In the genomic region with DNA sequence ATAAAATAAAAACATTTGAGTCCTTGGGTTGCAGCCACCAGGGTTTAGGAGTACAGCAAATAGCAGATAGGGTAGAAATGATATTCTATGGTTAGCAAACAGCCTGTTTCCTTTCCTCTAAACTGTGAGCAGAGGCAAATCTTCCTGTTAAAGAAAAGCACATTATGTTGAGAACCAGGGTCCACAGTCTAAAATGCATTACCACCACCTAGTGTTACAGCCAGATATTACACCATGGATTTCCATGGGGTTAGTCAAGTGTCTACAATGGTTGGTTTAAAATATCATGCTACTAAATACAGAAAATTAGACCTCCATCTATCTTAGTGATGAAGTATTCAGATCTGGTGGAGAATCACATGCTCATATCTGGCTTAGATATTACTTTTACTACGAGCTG, we compare ENCODE assay signal across 7 mouse cellular contexts. TPM values are rescaled to one million over a fixed set of nuclear protein-coding genes. Genes with fewer than 3 reads are reported as not detected.
DNase-seq lines count a peak whose midpoint lies in the region; ATAC-seq and TF ChIP-seq lines count a peak whose summit lies in the region.

No protein-coding gene starts in this region.

- no peak overlapping the region for H3K4me3 ChIP-seq in midbrain, embryonic 11.5 days (ENCODE audit: low read depth, low read length)
- H3K4me3 ChIP-seq in midbrain, embryonic 10.5 days: no peak overlapping the region
- H3K4me3 ChIP-seq in hindbrain, embryonic 14.5 days (replicated peaks; ENCODE audit: low read length): no peak overlapping the region
- H3K4me3 ChIP-seq in limb, embryonic 14.5 days (replicated peaks; ENCODE audit: low read length): no peak overlapping the region
- H3K4me3 ChIP-seq in neural tube, embryonic 15.5 days (replicated peaks): no peak overlapping the region

- ATAC-seq in midbrain, embryonic 11.5 days (ENCODE audit: low FRiP score): peak; percentile 72; the same call in 1 of the 2 replicates
- ATAC-seq in hindbrain, embryonic 14.5 days (ENCODE audit: low FRiP score): peak; percentile 74; the same call in 1 of the 2 replicates
- peak; percentile 78; the same call in 1 of the 2 replicates for ATAC-seq in limb, embryonic 14.5 days (ENCODE audit: low FRiP score, low read depth)
- ATAC-seq in neural tube, embryonic 15.5 days (ENCODE audit: low FRiP score): peak; percentile 88; the same call in 1 of the 2 replicates

- no peaks in the 10 kb centered on the region for H3K36me3 ChIP-seq in midbrain, embryonic 11.5 days (ENCODE audit: control insufficient read depth, insufficient read depth, low read length)
- H3K36me3 ChIP-seq in midbrain, embryonic 10.5 days: peaks cover 21% of the 10 kb centered on the region
- peaks cover 10% of the 10 kb centered on the region for H3K36me3 ChIP-seq in hindbrain, embryonic 14.5 days (replicated peaks; ENCODE audit: control insufficient read depth, insufficient read depth)
- peaks cover 11% of the 10 kb centered on the region; the same call in 1 of the 2 replicates for H3K36me3 ChIP-seq in limb, embryonic 14.5 days (ENCODE audit: control insufficient read depth, insufficient read depth, low read length)
- peaks cover 6% of the 10 kb centered on the region; the same call in 1 of the 2 replicates for H3K36me3 ChIP-seq in neural tube, embryonic 15.5 days

- H3K9ac ChIP-seq in midbrain, embryonic 11.5 days (ENCODE audit: low read length): no peak overlapping the region
- H3K9ac ChIP-seq in hindbrain, embryonic 14.5 days: no peak overlapping the region
- H3K9ac ChIP-seq in limb, embryonic 14.5 days (ENCODE audit: low read depth, low read length, severe bottlenecking): no peak overlapping the region
- H3K9ac ChIP-seq in neural tube, embryonic 15.5 days (replicated peaks): no peak overlapping the region

- peak; percentile 91 for DNase-seq in midbrain, embryonic 11.5 days (ENCODE audit: low spot score, missing footprints)
- DNase-seq in midbrain, embryonic 10.5 days (ENCODE audit: low spot score): no peak
- peak; percentile 90 for DNase-seq in NIH3T3 (ENCODE audit: low read depth)
- peak; percentile 82 for DNase-seq in embryo, embryonic 10.5 days (ENCODE audit: low spot score)
- DNase-seq in hindbrain, embryonic 14.5 days (ENCODE audit: low spot score): peak; percentile 83
- peak; percentile 72 for DNase-seq in limb, embryonic 14.5 days (ENCODE audit: low spot score)

- H3K4me1 ChIP-seq in midbrain, embryonic 11.5 days (ENCODE audit: control insufficient read depth, insufficient read depth, low read length): no peaks in the 10 kb centered on the region
- H3K4me1 ChIP-seq in midbrain, embryonic 10.5 days: no peaks in the 10 kb centered on the region
- H3K4me1 ChIP-seq in hindbrain, embryonic 14.5 days (replicated peaks; ENCODE audit: control insufficient read depth, insufficient read depth, low read length): no peaks in the 10 kb centered on the region
- no peaks in the 10 kb centered on the region for H3K4me1 ChIP-seq in limb, embryonic 14.5 days (ENCODE audit: control insufficient read depth, insufficient read depth, low read length)
- no peaks in the 10 kb centered on the region for H3K4me1 ChIP-seq in neural tube, embryonic 15.5 days

- H3K27me3 ChIP-seq in midbrain, embryonic 11.5 days (ENCODE audit: control insufficient read depth, insufficient read depth, low read length): no peaks in the 10 kb centered on the region
- no peaks in the 10 kb centered on the region for H3K27me3 ChIP-seq in midbrain, embryonic 10.5 days (ENCODE audit: low read depth, poor library complexity, severe bottlenecking)
- H3K27me3 ChIP-seq in hindbrain, embryonic 14.5 days (ENCODE audit: control insufficient read depth, insufficient read depth, low read length): no peaks in the 10 kb centered on the region
- no peaks in the 10 kb centered on the region for H3K27me3 ChIP-seq in limb, embryonic 14.5 days (ENCODE audit: control insufficient read depth, insufficient read depth, low read length)
- H3K27me3 ChIP-seq in neural tube, embryonic 15.5 days (replicated peaks): no peaks in the 10 kb centered on the region

- no peak for TF ChIP-seq POLR2A in limb, embryonic 14.5 days (IDR thresholded peaks at IDR 0.05; ENCODE audit: borderline replicate concordance, extremely low read depth, insufficient read depth, insufficient read length)

- H3K27ac ChIP-seq in midbrain, embryonic 11.5 days (ENCODE audit: low read depth, low read length): no peak overlapping the region
- no peak overlapping the region for H3K27ac ChIP-seq in midbrain, embryonic 10.5 days (replicated peaks)
- no peak overlapping the region for H3K27ac ChIP-seq in hindbrain, embryonic 14.5 days
- H3K27ac ChIP-seq in limb, embryonic 14.5 days (replicated peaks; ENCODE audit: low read depth, low read length): no peak overlapping the region
- H3K27ac ChIP-seq in neural tube, embryonic 15.5 days (replicated peaks): no peak overlapping the region

- H3K4me2 ChIP-seq in midbrain, embryonic 11.5 days: no peak overlapping the region
- no peak overlapping the region for H3K4me2 ChIP-seq in hindbrain, embryonic 14.5 days (replicated peaks)
- no peak overlapping the region for H3K4me2 ChIP-seq in limb, embryonic 14.5 days (replicated peaks; ENCODE audit: low read depth, low read length, severe bottlenecking)
- no peak overlapping the region for H3K4me2 ChIP-seq in neural tube, embryonic 15.5 days

- 53% methylated on average over 1 of the region's 1 CpGs for WGBS in midbrain, embryonic 11.5 days
- 69% methylated on average over 1 of the region's 1 CpGs for WGBS in midbrain, embryonic 10.5 days
- WGBS in hindbrain, embryonic 14.5 days: 52% methylated on average over 1 of the region's 1 CpGs
- 44% methylated on average over 1 of the region's 1 CpGs for WGBS in limb, embryonic 14.5 days
- WGBS in neural tube, embryonic 15.5 days: 61% methylated on average over 1 of the region's 1 CpGs

- no peaks in the 10 kb centered on the region for H3K9me3 ChIP-seq in midbrain, embryonic 11.5 days (ENCODE audit: control insufficient read depth, low read length)
- H3K9me3 ChIP-seq in midbrain, embryonic 10.5 days (replicated peaks): no peaks in the 10 kb centered on the region
- H3K9me3 ChIP-seq in hindbrain, embryonic 14.5 days (ENCODE audit: control insufficient read depth, low read length): no peaks in the 10 kb centered on the region
- H3K9me3 ChIP-seq in limb, embryonic 14.5 days (ENCODE audit: control insufficient read depth, low read length): no peaks in the 10 kb centered on the region
- H3K9me3 ChIP-seq in neural tube, embryonic 15.5 days (replicated peaks): no peaks in the 10 kb centered on the region

RNA-seq across cellular contexts. Expression of gene Mindy3, which starts 30.2 kb away (rescaled TPM):
- polyA plus RNA-seq in midbrain, embryonic 11.5 days (2014; fragmentation: Nextera tagmentation; extraction: Ambion mirVana): 43.8 and 48.3 TPM in 2 replicates
- polyA plus RNA-seq in midbrain, embryonic 10.5 days (2016; fragmentation: Nextera tagmentation; extraction: Ambion mirVana): 34.0 and 35.5 TPM in 2 replicates
- polyA plus RNA-seq in hindbrain, embryonic 14.5 days (2014; fragmentation: Nextera tagmentation; extraction: Ambion mirVana): 56.2 and 64.7 TPM in 2 replicates
- 36.9 and 37.1 TPM in 2 replicates for polyA plus RNA-seq in limb, embryonic 14.5 days (2012; rRNA removed)
- polyA plus RNA-seq in limb, embryonic 14.5 days (2014; fragmentation: Nextera tagmentation; extraction: Ambion mirVana): 22.6 and 25.4 TPM in 2 replicates
- 50.8 and 61.3 TPM in 2 replicates for polyA plus RNA-seq in neural tube, embryonic 15.5 days (2015; fragmentation: Nextera tagmentation; extraction: Ambion mirVana)
